Mouse (Mus musculus): ENCODE data around the gene 2310022B05Rik.

Gene 2310022B05Rik

GRCm38 (mm10) chr8:124608239-124608971 is 54.8 kb downstream of the 2310022B05Rik start:
- no peak for DNase-seq (ENCODE audit: low spot score)

GRCm38 (mm10) chr8:124604066-124604465 is 59.1 kb downstream of the 2310022B05Rik start:
- DNase-seq (ENCODE audit: low spot score): no peak

GRCm38 (mm10) chr8:124589393-124589792 is 73.8 kb downstream of the 2310022B05Rik start:
- no peak for DNase-seq (ENCODE audit: low spot score)

- no peak for DNase-seq (ENCODE audit: low spot score)
Measured at GRCm38 (mm10) chr8:124586556-124586955, 76.6 kb downstream of the 2310022B05Rik start.

All from c-Kit-positive CD71-positive TER-119-positive erythroid progenitor cells, embryonic 14.5 days (primary cell).